Mouse (Mus musculus) hindbrain, embryonic 15.5 days (tissue): ENCODE measurements around the gene Pard3b. TPM values are rescaled to one million over a fixed set of nuclear protein-coding genes. Genes with fewer than 3 reads are reported as not detected.
A peak's percentile ranks its signal among the peaks of the same experiment; 100 is the strongest.

Source experiments
- ATAC-seq: fragments of 200-750 bp; cut with Nextera tagmentation; 2 replicates; pipeline ENCODE4 v1.8.0; 2017; ENCODE audit warnings: low read depth, moderate number of reproducible peaks, moderate TSS enrichment; ENCODE audit not compliant: low FRiP score
- H3K27ac ChIP-seq: fragments of 300-500 bp; sonication (generic); replicated peaks from 2 replicates; pipeline ENCODE4 v1.5.1; 2015; ENCODE audit warnings: mild to moderate bottlenecking, inconsistent platforms
- H3K27me3 ChIP-seq: fragments of 300-500 bp; sonication (generic); 2 replicates; pipeline ENCODE4 v1.6.1; 2015; ENCODE audit warnings: control low read depth, inconsistent platforms
- H3K36me3 ChIP-seq: fragments of 300-500 bp; sonication (generic); 2 replicates; pipeline ENCODE4 v1.6.1; 2015; ENCODE audit warnings: control low read depth, inconsistent platforms
- H3K4me1 ChIP-seq: fragments of 300-500 bp; sonication (generic); replicated peaks from 2 replicates; pipeline ENCODE4 v1.6.1; 2015; ENCODE audit warnings: control low read depth, inconsistent platforms
- H3K4me2 ChIP-seq: fragments of 300-500 bp; sonication (generic); 2 replicates; pipeline ENCODE4 v1.6.1; 2015; ENCODE audit warnings: moderate library complexity, mild to moderate bottlenecking, inconsistent platforms
- H3K4me3 ChIP-seq: fragments of 300-500 bp; sonication (generic); 2 replicates; pipeline ENCODE4 v1.5.1; 2015; ENCODE audit warnings: mild to moderate bottlenecking, inconsistent platforms
- H3K9ac ChIP-seq: fragments of 300-500 bp; sonication (generic); 2 replicates; pipeline ENCODE4 v1.6.1; 2015; ENCODE audit warnings: inconsistent platforms
- H3K9me3 ChIP-seq: fragments of 300-500 bp; sonication (generic); 2 replicates; pipeline ENCODE4 v1.6.1; 2016; ENCODE audit warnings: control low read depth, inconsistent platforms
- WGBS: fragments of 180-500 bp; shearing (Covaris S2); methylation state at CpG from one replicate; pipeline ENCODE4 v1.1.7; 2015; 5-methylcytosine and 5-hydroxymethylcytosine counted together
- polyA plus RNA-seq: library from polyadenylated mRNA; unstranded; fragments of >200 nt; fragmentation: Nextera tagmentation; extraction: Ambion mirVana; gene quantifications from 2 replicates; pipeline ENCODE4 v1.2.1, GENCODE M21; 2015

Gene Pard3b
- polyA plus RNA-seq, 1 experiment from 2014 or later, result 9.0 TPM

DNA sequence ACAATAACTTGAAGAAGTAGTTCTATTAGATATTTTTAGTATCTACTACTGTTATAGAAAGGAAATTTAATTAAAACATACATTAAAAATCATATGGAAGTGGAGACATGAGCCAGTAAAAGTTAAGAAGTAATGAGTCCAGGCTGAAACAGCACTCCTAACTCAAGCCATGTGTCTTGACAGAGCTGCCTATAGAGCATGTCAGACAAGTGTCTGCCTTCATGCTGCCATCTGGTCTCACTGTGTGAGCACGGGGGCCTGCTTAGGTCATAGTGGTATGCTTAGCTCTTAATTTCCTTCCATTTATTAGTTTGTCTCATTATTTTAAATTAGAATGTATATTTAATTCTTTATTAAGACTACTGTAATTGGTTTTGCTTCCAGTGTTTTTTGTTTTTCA is 517.3 kb downstream of the Pard3b start:
- H3K4me1 ChIP-seq, result no peaks in the 10 kb centered on the region
- H3K27ac ChIP-seq, result no peak overlapping the region
- H3K9me3 ChIP-seq, result no peaks in the 10 kb centered on the region
- no peak overlapping the region for H3K4me2 ChIP-seq
- H3K4me3 ChIP-seq, result no peak overlapping the region
- H3K27me3 ChIP-seq, result no peaks in the 10 kb centered on the region
- ATAC-seq, result no peak
- H3K9ac ChIP-seq, result no peak overlapping the region
- H3K36me3 ChIP-seq, result no peaks in the 10 kb centered on the region
- 80% methylated on average over 1 of the region's 1 CpGs for WGBS

DNA sequence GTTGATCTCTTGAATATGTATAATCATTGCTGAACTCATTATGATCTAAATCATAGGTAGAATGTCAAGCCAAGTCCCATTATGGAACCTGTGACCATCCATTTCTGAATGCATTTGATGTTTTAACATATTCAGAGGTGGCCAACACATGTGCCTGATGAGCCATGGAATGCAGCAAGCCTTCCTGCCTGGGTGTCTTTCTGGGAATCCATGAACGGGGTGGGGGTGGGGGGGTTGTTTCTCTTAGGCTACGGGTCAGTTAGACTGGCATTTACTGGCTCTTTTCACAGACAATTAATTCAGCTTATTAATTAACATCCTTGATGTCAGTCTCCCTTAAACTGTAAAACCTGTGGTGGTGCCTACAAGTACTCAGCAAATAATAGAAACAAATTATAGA is 521.0 kb downstream of the Pard3b start:
- H3K4me2 ChIP-seq, result no peak overlapping the region
- no peak for ATAC-seq
- WGBS, result 64% methylated on average over 2 of the region's 2 CpGs
- no peaks in the 10 kb centered on the region for H3K4me1 ChIP-seq
- no peak overlapping the region for H3K27ac ChIP-seq
- no peaks in the 10 kb centered on the region for H3K9me3 ChIP-seq
- H3K36me3 ChIP-seq, result no peaks in the 10 kb centered on the region
- H3K9ac ChIP-seq, result no peak overlapping the region
- no peaks in the 10 kb centered on the region for H3K27me3 ChIP-seq
- no peak overlapping the region for H3K4me3 ChIP-seq

DNA sequence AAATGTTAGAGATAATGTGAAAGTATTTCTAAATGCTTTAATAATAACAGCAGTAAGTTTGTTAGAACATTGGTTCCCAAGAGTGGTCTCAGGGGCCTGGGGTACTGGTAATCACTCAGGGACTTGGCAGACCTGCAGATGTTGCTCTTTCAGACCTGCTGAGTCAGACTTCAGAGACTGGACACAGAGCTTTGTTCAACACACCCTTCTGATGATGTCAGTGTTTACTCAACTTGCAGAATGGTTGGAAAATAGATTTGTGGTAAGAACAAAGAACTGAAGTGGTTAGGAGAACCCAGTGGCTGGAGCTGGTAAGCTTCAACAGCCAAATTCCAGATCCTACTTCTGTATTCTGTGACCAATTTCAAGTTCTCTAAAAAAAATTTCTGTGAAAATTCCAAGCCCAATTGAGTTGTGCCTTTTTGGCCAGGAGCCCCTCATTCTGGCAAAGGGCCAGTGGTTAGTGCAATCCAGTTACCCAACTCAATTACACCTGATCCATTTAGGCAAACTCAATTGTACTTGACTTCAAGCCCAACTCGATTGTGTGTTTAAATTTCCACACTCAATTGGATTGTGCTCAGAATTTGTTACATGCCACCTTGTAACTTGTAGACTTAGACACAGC is 536.5 kb downstream of the Pard3b start:
- Histone ChIP-seq H3K9ac (no peak overlapping the region), H3K36me3 (no peaks in the 10 kb centered on the region), H3K27ac (no peak overlapping the region), H3K9me3 (no peaks in the 10 kb centered on the region), H3K4me2 (no peak overlapping the region), H3K27me3 (no peaks in the 10 kb centered on the region; the same call in 1 of the 2 replicates), H3K4me3 (no peak overlapping the region), H3K4me1 (no peaks in the 10 kb centered on the region)
- 84% methylated on average over 1 of the region's 1 CpGs for WGBS
- ATAC-seq, result no peak

DNA sequence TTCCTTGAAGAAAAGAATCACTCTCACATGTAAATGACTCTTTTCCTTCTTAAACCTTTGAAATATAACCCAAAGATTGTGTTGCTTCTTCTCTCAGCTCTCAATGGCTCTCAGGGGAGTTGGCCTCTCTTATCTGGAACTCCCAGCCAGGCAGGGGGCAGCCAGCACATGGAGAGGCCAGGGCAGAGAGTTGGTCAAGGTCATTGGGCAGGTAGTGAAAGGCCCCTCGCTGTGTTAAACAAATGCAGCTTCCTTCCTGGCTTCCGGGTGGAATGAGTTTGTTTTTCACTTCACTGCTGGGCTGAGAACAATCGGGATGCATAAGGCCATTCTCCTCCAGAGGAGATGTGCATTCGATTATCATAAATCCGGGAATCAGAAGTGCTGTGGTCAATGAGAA is 543.0 kb downstream of the Pard3b start:
- Histone ChIP-seq H3K4me1 (peaks cover 5% of the 10 kb centered on the region; the same call in 1 of the 2 replicates), H3K27me3 (no peaks in the 10 kb centered on the region; the same call in 1 of the 2 replicates), H3K4me2 (no peak overlapping the region), H3K9ac (no peak overlapping the region), H3K4me3 (no peak overlapping the region), H3K36me3 (no peaks in the 10 kb centered on the region), H3K9me3 (no peaks in the 10 kb centered on the region), H3K27ac (no peak overlapping the region)
- WGBS, result 5% methylated on average over 5 of the region's 5 CpGs
- ATAC-seq, result no peak

GRCm38 (mm10) chr1:62182634-62183033 is 544.0 kb downstream of the Pard3b start:
- Histone ChIP-seq H3K36me3 (no peaks in the 10 kb centered on the region), H3K27ac (no peak overlapping the region), H3K4me2 (no peak overlapping the region), H3K4me1 (peaks cover 5% of the 10 kb centered on the region; the same call in 1 of the 2 replicates), H3K4me3 (no peak overlapping the region), H3K27me3 (no peaks in the 10 kb centered on the region; the same call in 1 of the 2 replicates), H3K9ac (no peak overlapping the region), H3K9me3 (no peaks in the 10 kb centered on the region)
- 79% methylated on average over 3 of the region's 3 CpGs for WGBS
- no peak for ATAC-seq

DNA sequence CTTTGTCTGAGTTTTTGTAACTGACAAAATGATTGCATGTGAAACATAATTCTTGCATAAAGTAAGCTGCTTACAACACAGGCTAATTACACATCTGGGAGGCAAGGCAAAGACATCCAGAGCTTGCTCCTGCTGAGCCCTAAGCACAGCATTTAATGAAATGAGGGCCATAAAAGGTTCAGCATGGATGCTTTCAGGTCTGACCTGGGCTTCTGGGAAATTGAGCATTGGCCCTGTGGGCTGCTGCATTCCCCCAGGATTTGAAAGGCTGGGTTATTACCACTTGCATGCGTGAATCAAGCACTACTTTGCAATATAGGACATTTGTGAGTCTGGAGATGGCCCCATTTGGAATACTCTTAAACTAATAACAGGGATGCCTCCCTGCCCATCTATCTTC is 552.2 kb downstream of the Pard3b start:
- no peaks in the 10 kb centered on the region for H3K9me3 ChIP-seq
- H3K27me3 ChIP-seq, result no peaks in the 10 kb centered on the region
- H3K4me3 ChIP-seq, result no peak overlapping the region
- no peak overlapping the region for H3K27ac ChIP-seq
- H3K9ac ChIP-seq, result no peak overlapping the region
- 39% methylated on average over 1 of the region's 1 CpGs for WGBS
- H3K36me3 ChIP-seq, result no peaks in the 10 kb centered on the region
- no peak for ATAC-seq
- no peak overlapping the region for H3K4me2 ChIP-seq
- 0 out of 2 replicates have a peak, but pooled peaks cover 3% of the 10 kb centered on the region for H3K4me1 ChIP-seq

DNA sequence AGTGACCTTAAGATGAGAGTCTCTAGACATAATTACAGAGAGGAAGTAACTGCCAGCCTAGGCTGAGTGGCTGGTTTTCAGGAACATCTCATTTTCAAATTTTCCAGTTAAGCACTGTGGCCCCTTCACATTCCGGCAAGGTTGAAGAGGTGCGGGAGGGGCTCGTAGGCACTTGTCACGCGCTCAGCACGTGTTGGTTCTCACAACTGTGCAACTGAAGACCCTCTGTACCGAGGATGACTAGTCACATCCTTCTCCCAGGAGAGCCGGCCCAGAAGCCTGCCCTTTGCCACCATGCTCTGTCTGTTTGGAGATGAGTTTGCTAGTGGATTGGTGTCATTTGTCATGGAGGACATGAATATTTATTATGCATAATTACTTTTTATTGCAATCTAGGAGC is 558.9 kb downstream of the Pard3b start:
- no peaks in the 10 kb centered on the region for H3K27me3 ChIP-seq
- H3K27ac ChIP-seq, result no peak overlapping the region
- H3K4me2 ChIP-seq, result no peak overlapping the region
- H3K9me3 ChIP-seq, result no peaks in the 10 kb centered on the region
- H3K9ac ChIP-seq, result no peak overlapping the region
- ATAC-seq, result no peak
- no peak overlapping the region for H3K4me3 ChIP-seq
- H3K36me3 ChIP-seq, result no peaks in the 10 kb centered on the region
- 42% methylated on average over 8 of the region's 8 CpGs for whole genome bisulfite sequencing
- no peaks in the 10 kb centered on the region for H3K4me1 ChIP-seq

DNA sequence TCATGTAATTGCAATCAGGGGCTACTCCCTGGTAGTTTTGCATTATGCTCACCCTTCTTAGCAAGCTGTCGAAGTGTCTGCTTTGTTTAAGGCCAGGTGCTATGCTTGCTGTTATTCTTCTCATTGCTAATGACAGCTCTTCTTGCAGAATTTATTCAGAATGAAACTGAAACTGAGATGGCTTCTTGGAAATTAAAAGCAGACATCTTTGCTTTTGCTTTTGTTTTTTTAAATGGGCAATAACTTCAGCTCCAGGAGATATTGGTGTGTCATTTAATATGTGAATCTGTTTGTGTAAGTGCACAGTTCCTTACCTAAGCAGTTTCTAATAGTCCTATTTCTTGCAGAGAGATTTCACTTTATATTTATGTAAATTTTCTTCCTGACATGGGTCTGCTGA is 562.3 kb downstream of the Pard3b start:
- Histone ChIP-seq H3K4me2 (no peak overlapping the region), H3K27me3 (no peaks in the 10 kb centered on the region), H3K4me1 (no peaks in the 10 kb centered on the region), H3K4me3 (no peak overlapping the region), H3K9ac (no peak overlapping the region), H3K9me3 (no peaks in the 10 kb centered on the region), H3K27ac (no peak overlapping the region), H3K36me3 (no peaks in the 10 kb centered on the region)
- no peak for ATAC-seq
- 68% methylated on average over 1 of the region's 1 CpGs for WGBS

DNA sequence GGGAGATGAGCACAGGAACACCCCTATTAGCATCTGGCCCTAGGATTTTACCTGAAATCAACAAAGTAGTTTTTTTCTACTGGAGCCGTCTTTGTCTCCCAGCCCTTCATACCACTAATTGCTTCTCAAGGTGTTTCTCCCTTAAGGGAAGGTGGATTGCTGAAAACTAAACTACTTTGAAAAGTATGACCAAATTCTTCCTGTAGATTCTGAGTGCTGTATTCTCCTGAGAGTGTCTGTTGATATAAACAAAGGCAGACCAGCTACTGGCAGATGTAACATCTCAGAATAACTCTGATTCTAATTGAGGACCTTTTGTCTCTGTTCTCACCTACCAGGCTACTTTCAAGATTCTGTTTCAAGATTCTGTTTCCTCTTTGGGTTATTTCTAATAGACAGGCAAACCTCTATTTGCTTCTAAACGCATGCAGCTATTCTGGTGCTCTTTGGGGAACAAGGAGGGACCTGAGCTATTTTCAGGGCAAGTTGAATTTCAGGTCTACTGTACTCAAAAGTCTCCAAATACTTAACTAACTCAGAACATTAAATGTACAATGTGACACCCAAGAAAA is 563.1 kb downstream of the Pard3b start:
- Histone ChIP-seq H3K4me3 (no peak overlapping the region), H3K36me3 (no peaks in the 10 kb centered on the region), H3K9ac (no peak overlapping the region), H3K27ac (no peak overlapping the region), H3K4me2 (no peak overlapping the region), H3K4me1 (no peaks in the 10 kb centered on the region), H3K9me3 (no peaks in the 10 kb centered on the region), H3K27me3 (no peaks in the 10 kb centered on the region)
- no peak for ATAC-seq
- WGBS, result 74% methylated on average over 2 of the region's 2 CpGs

DNA sequence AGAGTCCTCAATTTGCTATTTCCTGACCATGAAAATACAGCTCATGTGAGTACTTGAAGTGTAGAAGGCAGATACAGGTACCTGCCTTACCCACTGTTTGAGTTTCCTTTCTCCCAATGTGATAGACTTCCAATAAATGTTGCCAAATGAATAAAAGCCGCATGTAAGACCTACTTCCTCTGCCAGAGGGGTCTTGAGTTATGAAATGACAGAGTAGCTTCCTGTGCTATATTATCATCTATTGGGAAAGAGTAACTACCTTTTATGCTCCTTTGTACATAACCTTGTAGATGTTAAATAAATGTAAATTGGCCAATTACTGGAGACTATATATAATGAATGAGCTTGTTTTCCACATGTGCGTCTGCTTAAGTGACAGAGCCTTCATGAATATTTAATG is 574.7 kb downstream of the Pard3b start:
- no peak overlapping the region for H3K27ac ChIP-seq
- no peak overlapping the region for H3K4me2 ChIP-seq
- H3K4me1 ChIP-seq, result peaks cover 20% of the 10 kb centered on the region
- H3K27me3 ChIP-seq, result no peaks in the 10 kb centered on the region
- WGBS, result 65% methylated on average over 2 of the region's 2 CpGs
- H3K4me3 ChIP-seq, result no peak overlapping the region
- no peaks in the 10 kb centered on the region for H3K36me3 ChIP-seq
- no peaks in the 10 kb centered on the region for H3K9me3 ChIP-seq
- ATAC-seq, result no peak
- H3K9ac ChIP-seq, result no peak overlapping the region

- Histone ChIP-seq H3K9ac (no peak overlapping the region), H3K27ac (0 out of 2 replicates have a peak overlapping the region, but pooled peaks have one; percentile 10), H3K4me2 (no peak overlapping the region), H3K4me3 (no peak overlapping the region), H3K27me3 (no peaks in the 10 kb centered on the region), H3K9me3 (no peaks in the 10 kb centered on the region), H3K4me1 (peaks cover 20% of the 10 kb centered on the region), H3K36me3 (no peaks in the 10 kb centered on the region)
- 0 out of 2 replicates have a peak, but pooled peaks have one; percentile 30 for ATAC-seq
- 51% methylated on average over 2 of the region's 2 CpGs for WGBS
These were observed 577.2 kb downstream of the Pard3b start for GRCm38 (mm10) chr1:62215842-62216241.

DNA sequence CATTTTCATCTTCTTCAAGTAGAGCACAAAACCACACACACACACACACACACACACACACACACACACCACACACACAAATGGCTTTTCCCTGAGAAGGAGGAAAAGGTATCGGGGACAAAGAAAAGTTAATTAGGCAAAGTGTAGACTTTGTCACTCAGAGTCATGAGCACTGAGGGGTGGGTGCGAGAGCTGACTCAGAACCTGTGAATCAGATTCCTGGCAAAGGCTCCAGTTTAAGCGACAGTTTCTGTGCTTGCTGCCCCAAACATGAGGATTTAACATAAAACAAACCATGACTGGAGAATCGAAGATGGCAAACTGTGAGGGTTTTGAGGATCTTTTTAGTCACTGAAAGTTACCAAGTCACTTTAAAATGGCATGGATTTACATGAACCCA is 577.9 kb downstream of the Pard3b start:
- H3K4me3 ChIP-seq, result no peak overlapping the region
- H3K27me3 ChIP-seq, result no peaks in the 10 kb centered on the region
- WGBS, result 85% methylated on average over 4 of the region's 4 CpGs
- no peaks in the 10 kb centered on the region for H3K9me3 ChIP-seq
- peaks cover 20% of the 10 kb centered on the region for H3K4me1 ChIP-seq
- H3K9ac ChIP-seq, result no peak overlapping the region
- no peak overlapping the region for H3K27ac ChIP-seq
- ATAC-seq, result no peak
- no peak overlapping the region for H3K4me2 ChIP-seq
- no peaks in the 10 kb centered on the region for H3K36me3 ChIP-seq

DNA sequence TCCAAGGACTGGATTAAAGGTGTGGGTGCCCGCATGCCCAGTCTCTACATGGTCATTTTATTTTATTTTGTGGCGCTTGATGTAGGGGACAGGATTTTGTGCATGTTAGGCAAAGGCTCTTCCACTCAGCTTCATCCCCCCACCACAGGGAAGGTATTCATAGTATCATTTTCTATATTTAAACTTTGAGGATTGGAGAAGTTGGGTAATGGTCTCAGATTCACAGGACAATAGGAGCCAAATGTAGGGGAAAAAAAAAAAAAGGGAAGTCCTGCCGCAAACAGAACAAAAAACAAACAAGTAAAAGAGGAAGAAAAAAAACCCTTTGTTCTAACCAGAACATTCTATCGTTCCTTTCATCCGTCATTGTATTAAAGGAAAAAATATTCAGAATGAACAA is 590.5 kb downstream of the Pard3b start:
- H3K27me3 ChIP-seq, result no peaks in the 10 kb centered on the region
- no peak overlapping the region for H3K9ac ChIP-seq
- no peaks in the 10 kb centered on the region for H3K9me3 ChIP-seq
- H3K4me2 ChIP-seq, result no peak overlapping the region
- H3K4me3 ChIP-seq, result no peak overlapping the region
- 77% methylated on average over 5 of the region's 5 CpGs for WGBS
- no peak for ATAC-seq
- H3K4me1 ChIP-seq, result peaks cover 6% of the 10 kb centered on the region
- no peak overlapping the region for H3K27ac ChIP-seq
- H3K36me3 ChIP-seq, result no peaks in the 10 kb centered on the region
